In genomic region chr5:30071677-30072076, GRCm38 (mm10) we compare ENCODE assay signal across 12 mouse cellular contexts. TPM values are rescaled to one million over a fixed set of nuclear protein-coding genes. Genes with fewer than 3 reads are reported as not detected.
DNase-seq lines count a peak whose midpoint lies in the region; ATAC-seq and TF ChIP-seq lines count a peak whose summit lies in the region.
"Had no signal": no experiment of that assay in that cellular context is flagged by ENCODE, and none has a peak within 500 bp of the region (broad histone marks: within the 10 kb centered on the region; RNA-seq: fewer than 3 reads in every experiment).

No protein-coding gene starts in this region.

- no peak for DNase-seq in forebrain, embryonic 10.5 days (ENCODE audit: extremely low spot score, low spot score)
- no peak for DNase-seq in forebrain, postnatal 0 days
- no peak for DNase-seq in lung, postnatal 25 days (ENCODE audit: low spot score)
- DNase-seq in splenic B cell, adult 2 months (ENCODE audit: low read depth, low spot score), result peak; percentile 20
- no peak for DNase-seq in frontal cortex, postnatal 36 days (ENCODE audit: low spot score in 2 of 2)
- DNase-seq in testis, postnatal 10 days (ENCODE audit: low spot score), result no peak
- DNase-seq: cerebellum, adult 18-20 months; thymus, adult 18-20 months had no signal

- no peaks in the 10 kb centered on the region for H3K9me3 ChIP-seq in forebrain, embryonic 10.5 days
- H3K9me3 ChIP-seq in forebrain, postnatal 0 days (ENCODE audit: low read length), result no peaks in the 10 kb centered on the region
- no peaks in the 10 kb centered on the region for H3K9me3 ChIP-seq in lung, embryonic 15.5 days
- H3K9me3 ChIP-seq in intestine, embryonic 15.5 days, result no peaks in the 10 kb centered on the region

- WGBS in forebrain, embryonic 10.5 days, result 86% methylated on average over 6 of the region's 6 CpGs
- WGBS in forebrain, postnatal 0 days, result 75% methylated on average over 6 of the region's 6 CpGs
- 65% methylated on average over 6 of the region's 6 CpGs for WGBS in lung, embryonic 15.5 days
- 74% methylated on average over 6 of the region's 6 CpGs for WGBS in intestine, embryonic 15.5 days

- no peak overlapping the region for H3K9ac ChIP-seq in forebrain, postnatal 0 days
- H3K9ac ChIP-seq in lung, embryonic 15.5 days, result 0 out of 2 replicates have a peak overlapping the region, but pooled peaks have one; percentile 79
- no peak overlapping the region for H3K9ac ChIP-seq in intestine, embryonic 15.5 days

- peaks cover 18% of the 10 kb centered on the region for H3K4me1 ChIP-seq in forebrain, embryonic 10.5 days
- H3K4me1 ChIP-seq in forebrain, postnatal 0 days (ENCODE audit: insufficient read depth), result no peaks in the 10 kb centered on the region
- peaks cover 14% of the 10 kb centered on the region for H3K4me1 ChIP-seq in lung, embryonic 15.5 days
- H3K4me1 ChIP-seq in intestine, embryonic 15.5 days (replicated peaks), result peaks cover 8% of the 10 kb centered on the region

- peaks cover 54% of the 10 kb centered on the region for H3K36me3 ChIP-seq in forebrain, embryonic 10.5 days (replicated peaks)
- H3K36me3 ChIP-seq in forebrain, postnatal 0 days (ENCODE audit: insufficient read depth), result peaks cover 9% of the 10 kb centered on the region; the same call in 1 of the 2 replicates
- H3K36me3 ChIP-seq in lung, embryonic 15.5 days, result peaks cover 39% of the 10 kb centered on the region
- H3K36me3 ChIP-seq in intestine, embryonic 15.5 days, result peaks cover 8% of the 10 kb centered on the region; the same call in 1 of the 2 replicates
- H3K36me3 ChIP-seq in splenic B cell, adult 2 months (ENCODE audit: control insufficient read depth, insufficient read depth, low read length, poor library complexity, severe bottlenecking), result no peaks in the 10 kb centered on the region

- 0 out of 2 replicates have a peak overlapping the region, but pooled peaks have one; percentile 95 for H3K27ac ChIP-seq in forebrain, embryonic 10.5 days
- no peak overlapping the region for H3K27ac ChIP-seq in forebrain, postnatal 0 days (ENCODE audit: low read depth, low read length)
- H3K27ac ChIP-seq in lung, embryonic 15.5 days, result no peak overlapping the region
- H3K27ac ChIP-seq in intestine, embryonic 15.5 days, result no peak overlapping the region

- H3K4me2 ChIP-seq in forebrain, postnatal 0 days (ENCODE audit: low read depth), result no peak overlapping the region
- H3K4me2 ChIP-seq in lung, embryonic 15.5 days, result peak overlapping the region; percentile 75
- H3K4me2 ChIP-seq in intestine, embryonic 15.5 days (replicated peaks), result peak overlapping the region; percentile 55

- no peaks in the 10 kb centered on the region for H3K27me3 ChIP-seq in forebrain, embryonic 10.5 days (ENCODE audit: poor library complexity, severe bottlenecking)
- H3K27me3 ChIP-seq in forebrain, postnatal 0 days (ENCODE audit: insufficient read depth, low read length), result no peaks in the 10 kb centered on the region
- H3K27me3 ChIP-seq in lung, embryonic 15.5 days, result no peaks in the 10 kb centered on the region
- H3K27me3 ChIP-seq in intestine, embryonic 15.5 days (replicated peaks), result no peaks in the 10 kb centered on the region
- no peaks in the 10 kb centered on the region for H3K27me3 ChIP-seq in splenic B cell, adult 2 months (ENCODE audit: control insufficient read depth, insufficient read depth, low read length, poor library complexity, severe bottlenecking)

- no peak for TF ChIP-seq CTCF in forebrain, postnatal 0 days (IDR thresholded peaks at IDR 0.05; ENCODE audit: low read depth)

- H3K4me3 ChIP-seq in forebrain, embryonic 10.5 days, result peak overlapping the region; percentile 89
- H3K4me3 ChIP-seq in forebrain, postnatal 0 days (ENCODE audit: low read depth, low read length), result no peak overlapping the region
- peak overlapping the region; percentile 81 for H3K4me3 ChIP-seq in lung, embryonic 15.5 days
- no peak overlapping the region for H3K4me3 ChIP-seq in intestine, embryonic 15.5 days (replicated peaks)

- no peak for ATAC-seq in forebrain, postnatal 0 days
- ATAC-seq in lung, embryonic 15.5 days (ENCODE audit: borderline replicate concordance, extremely low read depth, low FRiP score, low TSS enrichment), result no peak
- no peak for ATAC-seq in intestine, embryonic 15.5 days

RNA-seq across cellular contexts. Expression of gene Tyms, which starts 1.7 kb away (rescaled TPM):
- polyA plus RNA-seq in forebrain, embryonic 10.5 days (2016; fragmentation: Nextera tagmentation; extraction: Ambion mirVana), result 379 and 391 TPM in 2 replicates
- 12.3 and 14.3 TPM in 2 replicates for total RNA-seq in forebrain, postnatal 0 days (2014; rRNA removed)
- 26.8 and 34.1 TPM in 2 replicates for polyA plus RNA-seq in forebrain, postnatal 0 days (2015; fragmentation: Nextera tagmentation; extraction: Ambion mirVana)
- 325 and 342 TPM in 2 replicates for polyA plus RNA-seq in lung, embryonic 15.5 days (2015; fragmentation: Nextera tagmentation; extraction: Ambion mirVana)
- 276 and 288 TPM in 2 replicates for polyA plus RNA-seq in intestine, embryonic 15.5 days (2015; fragmentation: Nextera tagmentation; extraction: Ambion mirVana)

RNA-seq across cellular contexts. Expression of gene Garem2, which starts 33.3 kb away (rescaled TPM):
- 2.9 and 3.3 TPM in 2 replicates for polyA plus RNA-seq in forebrain, embryonic 10.5 days (2016; fragmentation: Nextera tagmentation; extraction: Ambion mirVana)
- total RNA-seq in forebrain, postnatal 0 days (2014; rRNA removed), result 10.4 and 10.5 TPM in 2 replicates
- 5.5 and 7.2 TPM in 2 replicates for polyA plus RNA-seq in forebrain, postnatal 0 days (2015; fragmentation: Nextera tagmentation; extraction: Ambion mirVana)
- 0.22 and 0.25 TPM in 2 replicates for polyA plus RNA-seq in lung, embryonic 15.5 days (2015; fragmentation: Nextera tagmentation; extraction: Ambion mirVana)
- polyA plus RNA-seq in intestine, embryonic 15.5 days (2015; fragmentation: Nextera tagmentation; extraction: Ambion mirVana), result 0.53 and 0.57 TPM in 2 replicates

RNA-seq across cellular contexts. Expression of gene 3110082J24Rik, which starts 34.2 kb away (rescaled TPM):
- 1.1 and 1.3 TPM in 2 replicates for polyA plus RNA-seq in forebrain, embryonic 10.5 days (2016; fragmentation: Nextera tagmentation; extraction: Ambion mirVana)
- 1.0 and 2.0 TPM in 2 replicates for total RNA-seq in forebrain, postnatal 0 days (2014; rRNA removed)
- 2.0 and 2.5 TPM in 2 replicates for polyA plus RNA-seq in forebrain, postnatal 0 days (2015; fragmentation: Nextera tagmentation; extraction: Ambion mirVana)
- not detected in 2 replicates for polyA plus RNA-seq in lung, embryonic 15.5 days (2015; fragmentation: Nextera tagmentation; extraction: Ambion mirVana)
- not detected in 2 replicates for polyA plus RNA-seq in intestine, embryonic 15.5 days (2015; fragmentation: Nextera tagmentation; extraction: Ambion mirVana)
- total RNA-seq: gastrocnemius, postnatal 4 days had no signal

RNA-seq across cellular contexts. Expression of gene Il6, which starts 58.8 kb away (rescaled TPM):
- not detected in 2 replicates for polyA plus RNA-seq in forebrain, embryonic 10.5 days (2016; fragmentation: Nextera tagmentation; extraction: Ambion mirVana)
- total RNA-seq in forebrain, postnatal 0 days (2014; rRNA removed), result not detected in 2 replicates
- polyA plus RNA-seq in forebrain, postnatal 0 days (2015; fragmentation: Nextera tagmentation; extraction: Ambion mirVana), result not detected in 2 replicates
- polyA plus RNA-seq in lung, embryonic 15.5 days (2015; fragmentation: Nextera tagmentation; extraction: Ambion mirVana), result 0.20 and 0.24 TPM in 2 replicates
- polyA plus RNA-seq in intestine, embryonic 15.5 days (2015; fragmentation: Nextera tagmentation; extraction: Ambion mirVana), result 0.40 TPM in 1 of 2 replicates, not detected in the other
- total RNA-seq: gastrocnemius, postnatal 4 days; left cerebral cortex, postnatal 10 days had no signal

Comparison
In these comparisons a context has a peak if more than half of its experiments do, and no peak if none do; other contexts are left out.
1. H3K4me3 ChIP-seq: peak in forebrain, embryonic 10.5 days (single experiment) and lung, embryonic 15.5 days (single experiment); none in forebrain, postnatal 0 days (single experiment) and intestine, embryonic 15.5 days (single experiment).